Mouse (Mus musculus): ENCODE measurements around the gene Rcor1.

Gene Rcor1

GRCm38 (mm10) chr12:111021577-111021976, 17.6 kb upstream of the Rcor1 start:
- no peak for DNase-seq (ENCODE audit: low read depth, low spot score)

- peak; percentile 48 for DNase-seq (ENCODE audit: low read depth, low spot score)
These were observed 10.7 kb upstream of the Rcor1 start for GRCm38 (mm10) chr12:111028176-111029167.

GRCm38 (mm10) chr12:111029291-111029890, 9.8 kb upstream of the Rcor1 start:
- no peak for DNase-seq (ENCODE audit: low read depth, low spot score)

GRCm38 (mm10) chr12:111032839-111033238, 6.3 kb upstream of the Rcor1 start:
- no peak for DNase-seq (ENCODE audit: low read depth, low spot score)

- DNase-seq (ENCODE audit: low read depth, low spot score): no peak
These were observed 3.8 kb upstream of the Rcor1 start for GRCm38 (mm10) chr12:111035182-111035824.

- DNase-seq (ENCODE audit: low read depth, low spot score): no peak
These were observed 2.9 kb upstream of the Rcor1 start for GRCm38 (mm10) chr12:111036198-111036775.

GRCm38 (mm10) chr12:111037241-111038180, 1.6 kb upstream of the Rcor1 start:
- DNase-seq (ENCODE audit: low read depth, low spot score): no peak

- DNase-seq (ENCODE audit: low read depth, low spot score): peak; percentile 42
These were observed 748 bp upstream of the Rcor1 start for GRCm38 (mm10) chr12:111038231-111038975.

- no peak for DNase-seq (ENCODE audit: low read depth, low spot score)
These were observed 800 bp downstream of the Rcor1 start for GRCm38 (mm10) chr12:111039771-111040530.

- no peak for DNase-seq (ENCODE audit: low read depth, low spot score)
These were observed 1.3 kb downstream of the Rcor1 start for GRCm38 (mm10) chr12:111040531-111040860.

- DNase-seq (ENCODE audit: low read depth, low spot score): no peak
These were observed 2.0 kb downstream of the Rcor1 start for GRCm38 (mm10) chr12:111041196-111041595.

- no peak for DNase-seq (ENCODE audit: low read depth, low spot score)
These were observed 3.2 kb downstream of the Rcor1 start for GRCm38 (mm10) chr12:111042365-111042764.

GRCm38 (mm10) chr12:111044880-111045279, 5.7 kb downstream of the Rcor1 start:
- DNase-seq (ENCODE audit: low read depth, low spot score): no peak

GRCm38 (mm10) chr12:111046866-111047265, 7.7 kb downstream of the Rcor1 start:
- DNase-seq (ENCODE audit: low read depth, low spot score): no peak

GRCm38 (mm10) chr12:111048201-111048600, 9.1 kb downstream of the Rcor1 start:
- DNase-seq (ENCODE audit: low read depth, low spot score): no peak

- DNase-seq (ENCODE audit: low read depth, low spot score): no peak
These were observed 11.1 kb downstream of the Rcor1 start for GRCm38 (mm10) chr12:111050256-111050655.

GRCm38 (mm10) chr12:111063361-111063760, 24.2 kb downstream of the Rcor1 start:
- no peak for DNase-seq (ENCODE audit: low read depth, low spot score)

- DNase-seq (ENCODE audit: low read depth, low spot score): no peak
These were observed 25.1 kb downstream of the Rcor1 start for GRCm38 (mm10) chr12:111064220-111064619.

- DNase-seq (ENCODE audit: low read depth, low spot score): no peak
These were observed 26.2 kb downstream of the Rcor1 start for GRCm38 (mm10) chr12:111065330-111065729.
